8 mouse cellular contexts compared by ENCODE assay signal in genomic region chr10:82690494-82690893, GRCm38 (mm10). TPM values are rescaled to one million over a fixed set of nuclear protein-coding genes. Genes with fewer than 3 reads are reported as not detected.
DNase-seq lines count a peak whose midpoint lies in the region; ATAC-seq and TF ChIP-seq lines count a peak whose summit lies in the region.

Gene Glt8d2 (minus strand): TSS chr10:82690650.

- H3K9me3 ChIP-seq in embryonic facial prominence, embryonic 11.5 days (replicated peaks; ENCODE audit: control insufficient read depth, low read length) = no peaks in the 10 kb centered on the region
- H3K9me3 ChIP-seq in intestine, postnatal 0 days (ENCODE audit: control insufficient read depth) = no peaks in the 10 kb centered on the region
- H3K9me3 ChIP-seq in liver, embryonic 13.5 days (replicated peaks) = no peaks in the 10 kb centered on the region
- no peaks in the 10 kb centered on the region for H3K9me3 ChIP-seq in neural tube, embryonic 11.5 days (ENCODE audit: control insufficient read depth, low read length)

- peak; percentile 97 for ATAC-seq in embryonic facial prominence, embryonic 11.5 days (replicated peaks; ENCODE audit: insufficient number of reproducible peaks, low FRiP score, low TSS enrichment, low read depth)
- ATAC-seq in intestine, postnatal 0 days = no peak
- ATAC-seq in liver, embryonic 13.5 days (ENCODE audit: low read depth) = no peak
- ATAC-seq in neural tube, embryonic 11.5 days (ENCODE audit: insufficient read depth, low FRiP score, low TSS enrichment) = no peak
- ATAC-seq in cerebellum, adult (ENCODE audit: insufficient number of reproducible peaks, low FRiP score, low TSS enrichment) = no peak

- no peaks in the 10 kb centered on the region for H3K27me3 ChIP-seq in embryonic facial prominence, embryonic 11.5 days (ENCODE audit: control insufficient read depth, insufficient read depth, low read length)
- H3K27me3 ChIP-seq in intestine, postnatal 0 days (replicated peaks; ENCODE audit: control insufficient read depth, insufficient read depth, low read length) = no peaks in the 10 kb centered on the region
- peaks cover 26% of the 10 kb centered on the region for H3K27me3 ChIP-seq in liver, embryonic 13.5 days
- H3K27me3 ChIP-seq in neural tube, embryonic 11.5 days (ENCODE audit: control insufficient read depth, insufficient read depth, low read length) = no peaks in the 10 kb centered on the region

- H3K4me3 ChIP-seq in embryonic facial prominence, embryonic 11.5 days (ENCODE audit: low read depth, low read length) = peak within 1 kb of the TSS; percentile 13
- peak within 1 kb of the TSS; percentile 24 for H3K4me3 ChIP-seq in intestine, postnatal 0 days (ENCODE audit: low read depth, low read length)
- H3K4me3 ChIP-seq in liver, embryonic 13.5 days (replicated peaks) = no peak within 1 kb of the TSS
- H3K4me3 ChIP-seq in neural tube, embryonic 11.5 days (ENCODE audit: low read depth, low read length) = no peak within 1 kb of the TSS

- H3K9ac ChIP-seq in embryonic facial prominence, embryonic 11.5 days (replicated peaks; ENCODE audit: low read length) = 0 out of 2 replicates have a peak within 1 kb of the TSS, but pooled peaks have one; percentile 2
- H3K9ac ChIP-seq in intestine, postnatal 0 days (ENCODE audit: low read depth, low read length) = no peak within 1 kb of the TSS
- no peak within 1 kb of the TSS for H3K9ac ChIP-seq in liver, embryonic 13.5 days
- no peak within 1 kb of the TSS for H3K9ac ChIP-seq in neural tube, embryonic 11.5 days (ENCODE audit: low read length)

- DNase-seq in R1 (ENCODE audit: low read depth, low spot score) = peak; percentile 68
- peak; percentile 94 for DNase-seq in embryonic facial prominence, embryonic 11.5 days (ENCODE audit: low spot score)
- DNase-seq in heart, adult 18-20 months = peak; percentile 74 to 87
- DNase-seq in liver, embryonic 13.5 days = no peak
- peak; percentile 67 for DNase-seq in neural tube, embryonic 11.5 days (ENCODE audit: low spot score)
- DNase-seq in urinary bladder, postnatal 36 days (ENCODE audit: low spot score in 2 of 2) = peak; percentile 35 to 77

- TF ChIP-seq CTCF in intestine, postnatal 0 days (IDR thresholded peaks at IDR 0.05; ENCODE audit: low read depth) = no peak

- peak within 1 kb of the TSS; percentile 71 for H3K27ac ChIP-seq in embryonic facial prominence, embryonic 11.5 days (replicated peaks; ENCODE audit: low read depth, low read length)
- H3K27ac ChIP-seq in intestine, postnatal 0 days (ENCODE audit: low read depth, low read length) = no peak within 1 kb of the TSS; the same call in 1 of the 2 replicates
- no peak within 1 kb of the TSS for H3K27ac ChIP-seq in liver, embryonic 13.5 days
- no peak within 1 kb of the TSS for H3K27ac ChIP-seq in neural tube, embryonic 11.5 days (ENCODE audit: low read depth, low read length)

- H3K36me3 ChIP-seq in embryonic facial prominence, embryonic 11.5 days (replicated peaks; ENCODE audit: control insufficient read depth, insufficient read depth, low read depth, low read length) = no peaks in the 10 kb centered on the region
- H3K36me3 ChIP-seq in intestine, postnatal 0 days (ENCODE audit: control insufficient read depth, insufficient read depth) = no peaks in the 10 kb centered on the region
- H3K36me3 ChIP-seq in liver, embryonic 13.5 days = no peaks in the 10 kb centered on the region
- H3K36me3 ChIP-seq in neural tube, embryonic 11.5 days (ENCODE audit: control insufficient read depth, insufficient read depth, low read length) = no peaks in the 10 kb centered on the region

- H3K4me2 ChIP-seq in embryonic facial prominence, embryonic 11.5 days (ENCODE audit: low read depth, low read length) = peak within 1 kb of the TSS; percentile 21
- peak within 1 kb of the TSS; percentile 53 for H3K4me2 ChIP-seq in intestine, postnatal 0 days (replicated peaks; ENCODE audit: low read depth)
- H3K4me2 ChIP-seq in liver, embryonic 13.5 days = peak within 1 kb of the TSS; percentile 35; the same call in 1 of the 2 replicates
- peak within 1 kb of the TSS; percentile 0; the same call in 1 of the 2 replicates for H3K4me2 ChIP-seq in neural tube, embryonic 11.5 days (ENCODE audit: low read depth)

- 2% methylated on average over 14 of the region's 14 CpGs for WGBS in embryonic facial prominence, embryonic 11.5 days
- WGBS in intestine, postnatal 0 days = 2% methylated on average over 14 of the region's 14 CpGs
- 10% methylated on average over 14 of the region's 14 CpGs for WGBS in liver, embryonic 13.5 days (ENCODE audit: insufficient replicate concordance)
- WGBS in neural tube, embryonic 11.5 days = 5% methylated on average over 14 of the region's 14 CpGs

- H3K4me1 ChIP-seq in embryonic facial prominence, embryonic 11.5 days (ENCODE audit: control insufficient read depth, insufficient read depth, low read length) = no peaks in the 10 kb centered on the region
- H3K4me1 ChIP-seq in intestine, postnatal 0 days (replicated peaks; ENCODE audit: control insufficient read depth, insufficient read depth, low read length) = no peaks in the 10 kb centered on the region
- peaks cover 11% of the 10 kb centered on the region for H3K4me1 ChIP-seq in liver, embryonic 13.5 days (replicated peaks)
- no peaks in the 10 kb centered on the region for H3K4me1 ChIP-seq in neural tube, embryonic 11.5 days (ENCODE audit: control insufficient read depth, insufficient read depth, low read length)

RNA-seq across cellular contexts. Expression of gene Glt8d2, which starts in this region (rescaled TPM):
- 6.5 and 7.2 TPM in 2 replicates for polyA plus RNA-seq in embryonic facial prominence, embryonic 11.5 days (2014; fragmentation: Nextera tagmentation; extraction: Ambion mirVana)
- 1 to 10 TPM; 2.1 to 3.0 TPM for total RNA-seq in heart, adult 18-20 months (2021)
- 1.3 and 1.5 TPM in 2 replicates for polyA plus RNA-seq in intestine, postnatal 0 days (2015; fragmentation: Nextera tagmentation; extraction: Ambion mirVana)
- polyA plus RNA-seq in liver, embryonic 13.5 days (2015; fragmentation: Nextera tagmentation; extraction: Ambion mirVana) = 0.67 TPM in 2 replicates
- polyA plus RNA-seq in neural tube, embryonic 11.5 days (2014; fragmentation: Nextera tagmentation; extraction: Ambion mirVana) = 2.2 and 4.4 TPM in 2 replicates

Comparison
In these comparisons a context has a peak if more than half of its experiments do, and no peak if none do; other contexts are left out.
1. H3K4me2 ChIP-seq: peak in every context shown above with its lines; median percentile 53 in intestine, postnatal 0 days; 35 in liver, embryonic 13.5 days; 21 in embryonic facial prominence, embryonic 11.5 days; 0 in neural tube, embryonic 11.5 days.
2. H3K4me3 ChIP-seq: peak in embryonic facial prominence, embryonic 11.5 days (single experiment) and intestine, postnatal 0 days (single experiment); none in liver, embryonic 13.5 days (single experiment) and neural tube, embryonic 11.5 days (single experiment).